Mouse (Mus musculus) left cerebral cortex, adult 2 months (tissue): ENCODE measurements at regions not wholly inside any gene's neighbourhood (a gene's known extent, or its start where the extent isn't known, plus 50 kb on each side); places are given as distances from the start of the nearest gene placed in this dataset.
A peak's percentile ranks its signal among the peaks of the same experiment; 100 is the strongest.

Experiments used
- DNase-seq, 2 experiments: peaks; one replicate each; pipeline ENCODE4 v3.0.0; 2021 to 2022; ENCODE audit warnings: low spot score in 2 of 2, mixed read lengths in 1 of 2; ENCODE audit errors: extremely low spot score in 1 of 2
- H3K27ac ChIP-seq: fragments of 200-600 bp; 2 replicates; pipeline ENCODE4 v1.8.1; 2022
- H3K4me3 ChIP-seq: fragments of 200-600 bp; 2 replicates; pipeline ENCODE4 v1.8.1; 2022
- CTCF ChIP-seq: fragments of 200-600 bp; IDR thresholded peaks from 2 replicates; pipeline ENCODE4 v1.8.1; 2022; ENCODE audit warnings: antibody characterized with exemption, mild to moderate bottlenecking, moderate library complexity
- intact Hi-C: fragments of 180-260 bp; cut with DNase I; formaldehyde crosslinking; loops from one replicate; pipeline ENCODE4 v1.15.1; 2025

DNA sequence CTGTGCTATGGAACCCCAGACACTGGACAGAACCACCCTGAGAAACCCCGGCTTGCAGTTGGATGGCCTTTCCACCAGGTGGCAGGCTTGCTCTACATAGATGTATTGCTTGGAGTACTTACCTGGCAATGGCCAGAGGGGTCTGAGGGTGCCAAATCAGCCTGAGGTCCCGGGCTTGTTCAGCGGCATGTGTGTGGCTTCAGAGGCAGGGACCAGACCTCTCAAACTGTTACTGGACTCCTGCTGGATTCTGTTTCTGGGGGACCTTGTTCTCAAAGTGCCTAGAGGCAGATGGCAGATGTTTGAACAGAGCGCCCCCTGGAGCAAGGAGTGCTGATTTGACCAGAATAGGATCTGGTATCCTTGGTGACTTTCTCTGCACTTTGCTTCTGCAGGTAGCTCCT is 262.9 kb upstream of the Gm4791 start:
- no peak overlapping the region for H3K27ac ChIP-seq
- H3K4me3 ChIP-seq, result no peak overlapping the region

GRCm38 (mm10) chr9:46728465-46728864 is 270.1 kb upstream of the Gm4791 start:
- H3K4me3 ChIP-seq, result no peak overlapping the region
- no peak for TF ChIP-seq CTCF
- intact Hi-C loops, result no loop called here
- no peak overlapping the region for H3K27ac ChIP-seq
- no peak for DNase-seq

More for the DNA sequence above, 262.9 kb upstream of the Gm4791 start:
- intact Hi-C loops, result loop anchor here (2.0 to 10.0 kb wide), 6 partner anchors 177 to 1522 kb away; partner anchors contain the start of gene Cadm1
- TF ChIP-seq CTCF, result peak; percentile 93
- peak; percentile 84 to 92 for DNase-seq

GRCm38 (mm10) chr9:46724231-46724630 is 274.3 kb upstream of the Gm4791 start:
- DNase-seq, result no peak
- no peak overlapping the region for H3K4me3 ChIP-seq
- no peak overlapping the region; the same call in 1 of the 2 replicates for H3K27ac ChIP-seq
- TF ChIP-seq CTCF, result no peak
- intact Hi-C loops, result no loop called here

- Histone ChIP-seq H3K4me3 (no peak overlapping the region), H3K27ac (no peak overlapping the region)
- DNase-seq, result no peak
- no peak for TF ChIP-seq CTCF
- intact Hi-C loops, result no loop called here
These were observed 285.1 kb upstream of the Gm4791 start for GRCm38 (mm10) chr9:46713415-46713814.

- peak; percentile 16 to 48 for DNase-seq
- H3K27ac ChIP-seq, result peak overlapping the region; percentile 87
- intact Hi-C loops, result loop anchor here (1.0 to 10.0 kb wide), 5 partner anchors 102 to 310 kb away; no protein-coding TSS in a partner anchor
These were observed 294.2 kb upstream of the Gm4791 start for GRCm38 (mm10) chr9:46704151-46704905.

DNA sequence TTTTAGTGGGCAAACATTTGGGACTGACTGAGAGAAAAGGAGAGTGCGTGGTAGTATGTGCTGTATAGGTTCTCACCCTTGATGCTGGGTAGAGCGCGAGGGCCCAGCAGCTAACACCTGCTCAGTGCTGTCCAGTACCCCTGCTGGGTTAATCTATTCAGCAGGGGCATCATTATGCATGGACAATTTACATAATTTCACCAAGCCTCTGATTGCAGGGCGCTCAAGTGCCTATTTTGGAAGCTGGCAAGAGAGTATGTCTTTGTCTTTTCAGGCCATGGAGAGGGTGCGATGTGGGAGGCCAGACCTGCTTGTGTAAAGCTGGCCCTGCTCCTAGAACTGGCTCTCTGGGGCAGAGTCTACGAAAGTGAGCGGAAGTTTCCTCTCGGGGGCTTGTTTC is 294.9 kb upstream of the Gm4791 start:
- intact Hi-C loops, result loop anchor here (1.0 to 10.0 kb wide), 6 partner anchors 71 to 309 kb away; no protein-coding TSS in a partner anchor
- Histone ChIP-seq H3K4me3 (no peak overlapping the region), H3K27ac (peak overlapping the region; percentile 87)
- no peak for DNase-seq
- no peak for TF ChIP-seq CTCF

More at GRCm38 (mm10) chr9:46704151-46704905, 294.2 kb upstream of the Gm4791 start:
- no peak overlapping the region for H3K4me3 ChIP-seq
- TF ChIP-seq CTCF, result no peak

DNA sequence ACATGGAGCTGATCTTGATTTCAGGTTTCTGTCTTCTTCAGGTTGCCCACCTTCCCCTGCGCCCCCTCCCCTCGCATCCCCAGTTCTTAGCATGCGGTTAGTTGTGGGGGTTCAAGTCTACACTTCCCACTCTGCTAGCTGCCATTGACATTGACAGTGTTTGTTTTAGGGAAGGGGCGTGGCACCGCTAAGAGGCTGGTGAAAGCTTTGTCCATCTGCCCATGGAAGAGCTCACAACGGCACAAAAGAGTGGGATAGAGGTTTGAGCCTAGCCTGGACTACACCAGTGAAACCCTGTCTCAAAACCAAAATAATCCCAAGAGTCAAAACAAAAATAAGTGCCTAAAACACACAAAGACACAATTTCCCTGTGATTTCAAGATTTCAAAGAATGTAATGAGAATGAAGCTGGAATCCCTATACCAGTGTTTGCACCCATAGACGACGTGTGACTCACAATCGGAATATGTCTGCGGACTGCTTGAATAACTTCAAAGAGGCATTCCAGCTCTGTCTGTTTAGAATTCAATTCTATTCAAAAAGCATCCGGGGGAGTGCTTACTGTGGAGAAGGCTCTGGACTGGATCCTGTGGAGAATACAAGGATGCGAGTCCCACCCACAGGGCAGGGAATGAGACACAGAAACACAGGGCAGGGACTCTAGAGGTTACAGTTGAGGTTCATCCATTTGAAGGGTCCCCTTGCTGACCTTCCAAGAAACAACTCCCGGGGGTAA is 295.5 kb upstream of the Gm4791 start:
- DNase-seq, result no peak
- Histone ChIP-seq H3K4me3 (no peak overlapping the region), H3K27ac (peak overlapping the region; percentile 87)
- TF ChIP-seq CTCF, result no peak
- intact Hi-C loops, result loop anchor here (1.0 to 10.0 kb wide), 5 partner anchors 71 to 308 kb away; no protein-coding TSS in a partner anchor

GRCm38 (mm10) chr9:46702053-46702900 is 296.3 kb upstream of the Gm4791 start:
- H3K27ac ChIP-seq, result peak overlapping the region; percentile 87
- DNase-seq, result no peak
- no peak overlapping the region for H3K4me3 ChIP-seq
- intact Hi-C loops, result loop anchor here (5.0 to 10.0 kb wide), 4 partner anchors 100 to 307 kb away; no protein-coding TSS in a partner anchor
- TF ChIP-seq CTCF, result no peak

- Histone ChIP-seq H3K4me3 (no peak overlapping the region), H3K27ac (no peak overlapping the region)
- no peak for DNase-seq
- no peak for TF ChIP-seq CTCF
- intact Hi-C loops, result no loop called here
These were observed 302.4 kb upstream of the Gm4791 start for GRCm38 (mm10) chr9:46696171-46696570.

DNA sequence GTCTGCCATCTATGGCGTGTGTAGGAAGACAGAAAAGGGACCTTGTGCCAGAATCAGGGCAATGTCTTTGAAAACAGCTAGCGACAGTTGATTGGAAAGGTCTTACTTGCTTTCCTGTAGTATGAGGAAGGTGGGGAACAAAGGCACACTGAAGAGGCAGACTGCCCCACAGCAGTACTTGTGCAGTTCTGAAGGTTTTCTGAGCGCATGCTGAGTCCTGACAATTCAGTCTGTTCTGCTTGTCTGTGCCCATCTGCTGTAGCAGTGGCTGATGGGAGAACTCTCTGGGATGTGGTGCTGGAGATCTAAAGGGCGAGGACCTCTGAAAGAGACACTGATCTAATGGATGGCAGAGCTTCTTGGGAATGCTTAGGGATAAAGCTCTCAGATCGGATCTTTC is 309.2 kb upstream of the Gm4791 start:
- intact Hi-C loops, result no loop called here
- H3K27ac ChIP-seq, result no peak overlapping the region
- TF ChIP-seq CTCF, result no peak
- DNase-seq, result no peak
- no peak overlapping the region for H3K4me3 ChIP-seq

- no peak for TF ChIP-seq CTCF
- no peak for DNase-seq
- H3K4me3 ChIP-seq, result no peak overlapping the region
- intact Hi-C loops, result no loop called here
- H3K27ac ChIP-seq, result no peak overlapping the region
These were observed 314.3 kb upstream of the Gm4791 start for GRCm38 (mm10) chr9:46684113-46684850.
